Mouse (Mus musculus): ENCODE results near the gene Sbno1. TPM values are rescaled to one million over a fixed set of nuclear protein-coding genes. Genes with fewer than 3 reads are reported as not detected.

Gene Sbno1
- 36.3 and 40.8 TPM in 2 replicates for polyA plus RNA-seq (2012; rRNA removed)

DNA sequence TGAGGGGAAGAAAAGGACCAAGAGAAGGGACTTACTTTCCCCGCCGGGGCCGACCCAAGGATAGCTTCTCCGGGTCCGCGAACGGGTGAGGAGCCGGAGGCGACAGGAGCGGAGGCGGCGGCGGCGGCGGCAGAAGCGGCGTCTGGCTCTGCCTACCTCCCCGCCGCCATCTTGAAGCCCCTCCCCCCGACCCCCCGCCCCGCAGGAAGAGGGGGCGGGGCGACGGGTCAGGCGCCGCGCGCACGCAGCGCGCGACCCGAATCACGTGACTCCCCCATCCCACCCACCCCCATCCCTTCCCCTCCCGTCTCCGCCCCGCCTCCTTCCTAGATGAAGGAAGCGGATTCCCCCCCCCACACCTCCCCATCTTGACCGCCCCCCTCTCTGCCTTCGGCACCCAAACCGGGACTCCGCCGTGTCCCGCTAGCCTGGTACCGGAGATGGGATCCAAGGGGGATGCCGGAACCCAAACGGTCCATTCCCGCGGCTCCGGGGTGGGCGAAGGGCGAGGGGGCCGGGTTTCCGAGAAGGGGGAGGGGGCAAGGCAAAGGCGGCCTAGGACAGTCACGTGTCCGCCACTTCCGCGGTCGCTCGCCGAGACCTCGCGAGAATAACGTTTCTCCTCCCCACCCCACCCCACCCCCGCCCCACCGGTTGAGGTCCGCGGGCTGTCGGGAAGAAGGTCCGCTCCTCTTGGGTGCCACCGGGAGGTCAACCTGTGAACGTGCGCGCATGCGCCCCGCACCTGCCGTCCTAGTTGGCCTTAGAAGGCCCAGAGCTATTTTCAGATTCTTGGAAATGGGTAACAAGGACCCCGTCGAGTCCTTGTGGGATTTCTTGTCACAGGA is at the start of gene Sbno1:
Gene Sbno1, minus strand, starts transcription at position 590 of the 848 bp plus-strand sequence.
- no peaks in the 10 kb centered on the region for H3K27me3 ChIP-seq (ENCODE audit: control insufficient read depth, insufficient read depth, low read length)
- H3K36me3 ChIP-seq (ENCODE audit: control insufficient read depth, insufficient read depth, low read length): no peaks in the 10 kb centered on the region
- under 1% methylated on average over 52 of the region's 81 CpGs for WGBS
- peak; percentile 90 for DNase-seq
- TF ChIP-seq CTCF (IDR thresholded peaks at IDR 0.05; ENCODE audit: borderline replicate concordance, control insufficient read depth, extremely low read depth, insufficient read depth, low read length, poor library complexity): no peak
- peak; percentile 63 for TF ChIP-seq POLR2A (IDR thresholded peaks at IDR 0.05; ENCODE audit: control insufficient read depth, extremely low read depth, insufficient read depth, low read length, poor library complexity)
- H3K4me3 ChIP-seq (ENCODE audit: control insufficient read depth, insufficient read depth, low read length): peak within 1 kb of the TSS; percentile 76
- peak within 1 kb of the TSS; percentile 37; the same call in 1 of the 2 replicates for H3K27ac ChIP-seq (ENCODE audit: control insufficient read depth, insufficient read depth, low read length)
- H3K4me1 ChIP-seq (replicated peaks; ENCODE audit: control insufficient read depth, insufficient read depth, low read length): no peaks in the 10 kb centered on the region

DNA sequence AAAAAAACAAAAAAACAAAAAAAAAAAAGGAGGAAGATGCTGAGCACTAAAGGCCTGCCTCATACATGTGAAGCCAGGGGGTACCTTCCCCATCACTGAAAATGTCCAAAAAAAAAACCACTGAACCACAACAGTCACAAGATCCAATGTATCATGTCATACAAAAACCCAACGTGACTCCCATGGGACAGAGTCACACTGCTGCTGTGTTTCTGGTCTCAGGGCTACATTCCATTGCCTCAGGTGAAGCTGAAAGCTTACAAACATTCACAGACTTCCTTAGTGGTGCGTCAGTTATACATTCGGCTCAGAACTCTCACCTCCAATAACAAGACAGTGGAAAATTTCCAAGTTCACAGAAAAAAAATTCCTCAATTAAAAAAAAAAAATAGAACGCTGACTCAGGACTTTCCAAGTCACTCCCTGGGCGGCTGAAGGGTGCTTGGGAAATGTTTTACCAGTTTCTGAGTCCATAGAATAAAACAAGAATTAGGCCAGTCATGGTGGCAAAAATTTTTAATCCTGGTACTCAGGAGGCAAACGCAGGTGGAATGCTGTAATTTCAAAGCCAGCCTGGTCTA is 44.9 kb upstream of the Sbno1 start:
- 81% methylated on average over 6 of the region's 6 CpGs for WGBS
- TF ChIP-seq POLR2A (IDR thresholded peaks at IDR 0.05; ENCODE audit: control insufficient read depth, extremely low read depth, insufficient read depth, low read length, poor library complexity): no peak
- TF ChIP-seq CTCF (IDR thresholded peaks at IDR 0.05; ENCODE audit: borderline replicate concordance, control insufficient read depth, extremely low read depth, insufficient read depth, low read length, poor library complexity): no peak
- H3K27ac ChIP-seq (ENCODE audit: control insufficient read depth, insufficient read depth, low read length): no peak overlapping the region
- H3K27me3 ChIP-seq (ENCODE audit: control insufficient read depth, insufficient read depth, low read length): no peaks in the 10 kb centered on the region
- peaks cover 16% of the 10 kb centered on the region for H3K36me3 ChIP-seq (ENCODE audit: control insufficient read depth, insufficient read depth, low read length)
- H3K4me3 ChIP-seq (ENCODE audit: control insufficient read depth, insufficient read depth, low read length): no peak overlapping the region
- DNase-seq: no peak
- H3K4me1 ChIP-seq (replicated peaks; ENCODE audit: control insufficient read depth, insufficient read depth, low read length): peaks cover 7% of the 10 kb centered on the region

DNA sequence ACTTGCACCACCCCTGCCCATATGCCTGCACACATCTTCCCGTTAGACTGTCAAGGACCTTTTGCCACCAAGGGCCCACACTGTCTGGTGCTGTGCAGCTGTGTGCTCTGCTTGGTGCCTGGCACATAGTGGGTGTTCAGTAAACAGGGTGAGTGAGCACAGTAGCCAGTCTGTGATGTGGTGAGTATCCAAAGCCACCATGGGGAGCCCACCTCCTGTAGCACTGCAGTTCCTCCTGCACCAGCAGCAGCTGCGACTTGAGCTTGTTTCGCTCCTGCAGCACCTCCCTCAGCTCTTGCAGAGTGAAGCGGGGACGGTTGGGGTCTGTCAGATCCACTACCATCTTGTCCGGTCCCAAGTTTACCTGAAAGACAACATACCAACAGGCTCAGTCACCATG is 43.7 kb upstream of the Sbno1 start:
- Histone ChIP-seq H3K4me3 (ENCODE audit: control insufficient read depth, insufficient read depth, low read length) (no peak overlapping the region), H3K27ac (ENCODE audit: control insufficient read depth, insufficient read depth, low read length) (no peak overlapping the region), H3K4me1 (replicated peaks; ENCODE audit: control insufficient read depth, insufficient read depth, low read length) (no peaks in the 10 kb centered on the region), H3K27me3 (ENCODE audit: control insufficient read depth, insufficient read depth, low read length) (no peaks in the 10 kb centered on the region), H3K36me3 (ENCODE audit: control insufficient read depth, insufficient read depth, low read length) (peaks cover 16% of the 10 kb centered on the region)
- TF ChIP-seq POLR2A (IDR thresholded peaks at IDR 0.05; ENCODE audit: control insufficient read depth, extremely low read depth, insufficient read depth, low read length, poor library complexity): no peak
- TF ChIP-seq CTCF (IDR thresholded peaks at IDR 0.05; ENCODE audit: borderline replicate concordance, control insufficient read depth, extremely low read depth, insufficient read depth, low read length, poor library complexity): no peak
- peak; percentile 60 for DNase-seq
- WGBS: 74% methylated on average over 6 of the region's 6 CpGs

DNA sequence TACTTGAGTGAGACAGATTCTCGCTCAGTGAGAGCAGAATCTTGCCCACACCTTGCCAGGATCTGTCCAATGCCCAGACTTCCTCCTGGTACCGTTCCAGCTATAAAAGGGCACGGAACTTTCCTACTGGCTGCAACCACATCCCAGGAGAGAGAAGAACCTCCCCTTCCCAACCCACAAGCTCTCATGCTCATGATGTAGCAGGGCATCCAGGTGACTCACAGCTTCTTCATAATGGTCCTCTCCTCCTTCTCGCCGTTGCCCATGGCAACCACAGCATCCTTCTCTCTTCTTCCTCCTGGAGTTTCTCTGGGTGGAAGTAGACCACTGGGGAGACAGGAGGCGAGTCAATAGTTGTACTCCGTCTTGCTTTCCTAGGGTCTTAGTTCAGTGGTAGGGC is 42.6 kb upstream of the Sbno1 start:
- 97% methylated on average over 7 of the region's 7 CpGs for WGBS
- H3K4me3 ChIP-seq (ENCODE audit: control insufficient read depth, insufficient read depth, low read length): no peak overlapping the region
- no peak for TF ChIP-seq CTCF (IDR thresholded peaks at IDR 0.05; ENCODE audit: borderline replicate concordance, control insufficient read depth, extremely low read depth, insufficient read depth, low read length, poor library complexity)
- no peak for TF ChIP-seq POLR2A (IDR thresholded peaks at IDR 0.05; ENCODE audit: control insufficient read depth, extremely low read depth, insufficient read depth, low read length, poor library complexity)
- H3K36me3 ChIP-seq (ENCODE audit: control insufficient read depth, insufficient read depth, low read length): peaks cover 20% of the 10 kb centered on the region
- H3K27ac ChIP-seq (ENCODE audit: control insufficient read depth, insufficient read depth, low read length): no peak overlapping the region
- no peak for DNase-seq
- H3K27me3 ChIP-seq (ENCODE audit: control insufficient read depth, insufficient read depth, low read length): no peaks in the 10 kb centered on the region
- H3K4me1 ChIP-seq (replicated peaks; ENCODE audit: control insufficient read depth, insufficient read depth, low read length): no peaks in the 10 kb centered on the region

DNA sequence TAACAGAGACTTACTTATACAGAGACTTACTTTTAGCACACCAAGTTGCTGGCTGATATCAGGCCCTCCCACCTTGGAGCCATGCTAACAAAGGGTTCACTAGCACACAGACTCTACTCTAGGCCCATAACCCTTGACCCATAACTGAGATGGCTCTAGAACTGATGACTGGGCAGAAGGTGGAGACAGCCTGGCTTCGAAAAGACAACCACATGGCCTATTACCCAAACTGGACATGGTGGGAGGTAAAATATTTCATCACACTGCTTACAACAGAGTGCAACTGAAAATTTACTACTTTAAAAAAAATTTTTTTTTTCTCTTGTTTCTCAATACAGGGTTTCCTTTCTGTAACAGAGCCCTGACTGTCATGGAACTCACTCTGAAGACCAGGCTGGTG is 42.0 kb upstream of the Sbno1 start:
- DNase-seq: no peak

DNA sequence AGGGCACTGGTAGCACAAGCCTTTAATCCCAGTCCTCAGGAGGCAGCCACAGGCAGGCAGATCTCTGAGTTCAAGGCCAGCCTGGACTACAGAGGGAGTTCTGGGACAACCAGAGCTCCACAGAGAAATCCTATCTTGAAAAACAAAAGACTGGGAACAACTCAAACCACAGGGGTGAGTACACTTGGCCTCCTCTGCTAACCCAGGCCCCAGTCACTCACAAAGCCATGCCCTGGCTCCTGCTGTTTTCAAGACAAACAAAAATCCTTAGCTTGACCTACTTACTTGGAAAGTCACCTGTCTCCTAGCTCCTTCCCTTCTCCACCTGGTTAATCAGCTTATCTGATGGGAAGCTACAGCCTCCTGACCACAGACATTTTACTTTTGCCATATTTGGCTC is 39.1 kb upstream of the Sbno1 start:
- DNase-seq: no peak
- TF ChIP-seq CTCF (IDR thresholded peaks at IDR 0.05; ENCODE audit: borderline replicate concordance, control insufficient read depth, extremely low read depth, insufficient read depth, low read length, poor library complexity): no peak
- TF ChIP-seq POLR2A (IDR thresholded peaks at IDR 0.05; ENCODE audit: control insufficient read depth, extremely low read depth, insufficient read depth, low read length, poor library complexity): no peak
- no peaks in the 10 kb centered on the region for H3K27me3 ChIP-seq (ENCODE audit: control insufficient read depth, insufficient read depth, low read length)
- H3K4me1 ChIP-seq (replicated peaks; ENCODE audit: control insufficient read depth, insufficient read depth, low read length): no peaks in the 10 kb centered on the region
- no peak overlapping the region for H3K4me3 ChIP-seq (ENCODE audit: control insufficient read depth, insufficient read depth, low read length)
- H3K27ac ChIP-seq (ENCODE audit: control insufficient read depth, insufficient read depth, low read length): no peak overlapping the region
- peaks cover 53% of the 10 kb centered on the region for H3K36me3 ChIP-seq (ENCODE audit: control insufficient read depth, insufficient read depth, low read length)

More for the DNA sequence above, 42.0 kb upstream of the Sbno1 start:
- Histone ChIP-seq H3K4me1 (replicated peaks; ENCODE audit: control insufficient read depth, insufficient read depth, low read length) (no peaks in the 10 kb centered on the region), H3K36me3 (ENCODE audit: control insufficient read depth, insufficient read depth, low read length) (peaks cover 26% of the 10 kb centered on the region), H3K27ac (ENCODE audit: control insufficient read depth, insufficient read depth, low read length) (no peak overlapping the region), H3K4me3 (ENCODE audit: control insufficient read depth, insufficient read depth, low read length) (no peak overlapping the region), H3K27me3 (ENCODE audit: control insufficient read depth, insufficient read depth, low read length) (no peaks in the 10 kb centered on the region)
- WGBS: 91% methylated on average over 1 of the region's 1 CpGs
- TF ChIP-seq POLR2A (IDR thresholded peaks at IDR 0.05; ENCODE audit: control insufficient read depth, extremely low read depth, insufficient read depth, low read length, poor library complexity): no peak
- no peak for TF ChIP-seq CTCF (IDR thresholded peaks at IDR 0.05; ENCODE audit: borderline replicate concordance, control insufficient read depth, extremely low read depth, insufficient read depth, low read length, poor library complexity)
